Mouse (Mus musculus) thymus, postnatal 10 days (tissue): Measurements from ENCODE around the gene Ubiad1.

Source experiments
- DNase-seq, 2 experiments: peaks; one replicate each; pipeline ENCODE4 v3.0.0; 2021; ENCODE audit warnings: low spot score in 2 of 2

The Ubiad1 gene

DNA sequence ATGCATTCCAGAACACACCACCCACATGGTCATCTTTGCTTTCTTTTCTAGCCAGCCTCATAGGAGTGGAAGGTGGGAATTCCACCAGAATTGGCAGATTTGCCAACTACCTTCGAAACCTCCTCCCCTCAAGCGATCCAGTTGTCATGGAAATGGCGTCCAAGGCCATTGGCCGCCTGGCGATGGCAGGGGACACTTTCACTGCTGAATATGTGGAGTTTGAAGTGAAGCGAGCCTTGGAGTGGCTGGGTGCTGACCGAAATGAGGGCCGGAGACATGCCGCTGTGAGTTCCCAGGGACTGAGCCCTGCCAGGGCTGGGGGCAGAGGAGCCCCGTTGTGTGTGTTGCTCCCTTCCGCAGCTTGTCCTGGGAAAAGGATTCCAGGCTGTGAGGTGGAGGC is 9.1 kb upstream of the Ubiad1 start:
- no peak for DNase-seq

- no peak for DNase-seq
These were observed 4.3 kb upstream of the Ubiad1 start for GRCm38 (mm10) chr4:148448853-148449245.

DNA sequence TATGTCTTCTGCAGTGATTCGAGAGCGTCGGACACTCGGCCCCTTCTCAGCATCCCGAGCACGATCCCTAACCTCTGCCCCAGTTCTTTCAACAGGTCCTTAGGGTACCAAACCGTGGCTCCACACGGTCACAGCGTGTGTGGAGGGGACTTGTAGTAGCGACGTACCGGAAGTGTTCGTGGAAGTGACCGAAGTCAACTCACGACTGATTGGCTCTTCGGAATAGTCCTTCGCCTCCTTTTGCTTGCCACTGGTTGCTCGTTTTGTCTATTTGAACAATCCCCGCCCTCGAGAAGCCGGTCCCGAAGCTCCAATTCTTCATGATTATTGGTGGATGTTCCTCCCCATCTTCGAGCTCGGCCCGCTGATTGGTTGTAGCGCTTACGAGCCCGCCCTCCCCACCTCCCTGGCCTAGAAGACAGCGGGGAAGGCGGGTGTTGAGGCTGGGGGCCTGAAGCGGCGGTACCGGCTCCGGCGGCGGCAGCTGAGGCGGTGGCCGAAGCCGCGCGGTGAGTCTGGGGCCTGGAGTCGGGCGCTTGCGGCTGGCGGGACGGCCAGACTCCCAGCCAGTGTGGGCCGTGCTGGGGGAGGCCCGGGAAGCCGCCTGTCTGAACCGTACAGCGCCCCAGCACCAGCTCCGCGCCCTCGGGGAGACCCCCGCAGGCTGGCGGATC is 3.7 kb upstream of the Ubiad1 start, which contains the start of gene Mtor:
Mtor (plus strand) TSS at position 433 of the 674 bp plus-strand sequence.
- DNase-seq: peak; percentile 90 to 94

- no peak for DNase-seq
These were observed 2.0 kb downstream of the Ubiad1 start for GRCm38 (mm10) chr4:148442598-148442997.

DNA sequence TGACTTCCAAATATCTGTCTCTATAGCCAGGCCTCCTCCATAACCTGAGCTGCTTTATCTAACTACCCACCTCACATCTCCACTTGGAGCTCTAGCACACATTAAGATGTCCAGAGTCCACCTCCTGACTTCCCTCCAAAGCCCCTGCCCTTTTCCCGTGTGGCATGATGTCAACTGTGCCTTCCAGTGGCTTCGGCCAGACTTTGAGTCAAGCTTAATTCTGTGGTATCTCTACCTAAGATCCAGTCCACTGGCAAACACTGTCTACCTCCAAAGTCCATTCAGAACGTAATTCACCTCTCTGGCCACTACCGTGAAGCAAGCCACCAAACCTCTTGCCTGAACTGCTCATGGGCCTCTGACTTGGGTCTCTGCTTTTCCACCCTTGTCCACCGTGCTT is 2.6 kb downstream of the Ubiad1 start:
- no peak for DNase-seq

DNA sequence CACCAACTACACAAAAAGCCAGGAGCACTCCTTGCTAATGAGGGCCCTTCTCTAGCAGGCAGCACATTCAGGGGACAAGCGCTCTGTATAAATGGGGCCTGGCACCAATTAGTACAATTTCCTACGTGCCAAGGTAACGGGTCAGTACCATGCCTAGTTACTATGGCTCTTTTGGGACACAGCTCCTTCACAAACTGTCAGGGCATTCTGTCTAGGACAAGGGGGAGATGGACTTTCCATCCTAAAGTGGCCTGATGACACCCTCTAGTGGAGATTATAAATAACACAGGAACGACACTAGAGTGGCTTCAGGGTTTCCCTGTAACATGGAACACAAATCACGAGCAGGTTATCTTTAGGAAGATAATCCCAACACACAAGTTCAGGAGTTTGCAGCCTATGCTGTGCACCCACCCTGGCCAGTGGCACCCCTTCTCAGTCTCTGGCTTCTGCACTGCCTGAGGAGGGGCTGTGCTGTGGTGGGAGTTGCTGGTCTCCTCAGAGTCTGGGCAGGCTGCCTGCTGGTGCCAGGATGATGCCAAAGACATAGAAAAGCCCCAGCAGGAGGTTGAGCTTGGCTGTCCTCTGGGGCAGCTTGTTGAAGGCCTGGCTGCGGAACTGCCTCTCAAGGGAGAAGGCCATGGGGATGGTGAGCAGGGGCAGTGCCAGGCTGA is 8.8 kb downstream of the Ubiad1 start:
- no peak for DNase-seq

DNA sequence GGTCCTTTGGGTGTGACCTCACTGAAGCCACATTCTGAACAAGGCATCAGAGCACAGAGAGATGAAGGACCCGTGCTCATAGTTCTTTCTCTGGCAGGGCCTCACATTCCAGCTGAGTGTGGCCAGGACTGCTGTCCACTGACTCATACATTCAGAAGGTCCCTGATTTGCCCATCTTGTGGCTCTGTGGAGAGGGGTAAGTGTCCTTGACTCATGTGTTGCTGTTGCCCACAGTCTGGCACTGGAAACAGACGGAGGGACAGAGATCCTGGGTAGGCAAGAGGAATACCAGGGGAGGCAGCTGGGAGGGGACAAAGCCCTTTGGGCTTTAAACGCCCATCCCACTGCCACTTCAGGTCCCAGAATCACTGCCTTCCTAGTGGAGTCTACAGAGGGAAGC is 9.5 kb downstream of the Ubiad1 start:
- DNase-seq: no peak

- no peak for DNase-seq
These were observed 10.0 kb downstream of the Ubiad1 start for GRCm38 (mm10) chr4:148434554-148434953.

DNA sequence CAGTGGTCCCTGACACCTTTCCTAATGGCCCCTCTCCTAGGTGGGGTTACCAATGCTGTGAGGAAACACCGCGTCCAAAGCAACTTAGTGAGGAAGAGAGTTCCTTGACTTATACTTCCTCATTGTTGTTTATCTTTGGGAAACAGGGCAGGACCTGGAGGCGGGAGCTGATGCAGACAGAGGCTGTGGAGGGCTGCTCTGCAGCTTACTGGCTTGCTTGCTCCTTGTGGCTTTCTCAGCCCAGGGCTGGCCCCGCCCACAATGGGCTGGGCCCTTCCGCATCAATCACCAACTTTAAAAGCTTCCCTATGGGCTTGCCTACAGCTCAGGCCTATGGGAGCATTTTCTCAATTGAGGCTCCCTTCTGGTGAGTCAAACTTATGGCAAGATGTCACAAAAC is 10.8 kb downstream of the Ubiad1 start:
- no peak for DNase-seq

GRCm38 (mm10) chr4:148433336-148433735 is 11.2 kb downstream of the Ubiad1 start:
- DNase-seq: no peak

DNA sequence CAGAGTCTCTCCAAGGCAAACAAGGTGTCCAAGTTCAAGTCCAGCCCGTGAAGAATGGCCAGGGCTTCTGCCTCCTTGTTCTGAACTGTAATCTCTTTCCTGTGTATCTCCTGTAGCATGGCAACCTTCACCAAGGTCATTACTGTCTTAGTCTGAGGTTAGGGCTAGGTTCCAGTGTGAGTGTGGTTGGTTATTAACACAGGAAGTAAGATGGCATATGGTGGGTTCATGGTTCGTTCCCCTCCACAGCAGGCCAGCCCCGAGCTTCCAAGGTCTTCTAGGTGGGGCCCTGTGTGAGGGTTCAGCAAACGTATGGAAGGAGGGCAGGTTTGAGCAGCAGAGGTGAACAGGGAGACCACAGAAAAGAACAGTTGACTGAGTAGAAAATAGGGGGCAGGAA is 12.1 kb downstream of the Ubiad1 start:
- no peak for DNase-seq

DNA sequence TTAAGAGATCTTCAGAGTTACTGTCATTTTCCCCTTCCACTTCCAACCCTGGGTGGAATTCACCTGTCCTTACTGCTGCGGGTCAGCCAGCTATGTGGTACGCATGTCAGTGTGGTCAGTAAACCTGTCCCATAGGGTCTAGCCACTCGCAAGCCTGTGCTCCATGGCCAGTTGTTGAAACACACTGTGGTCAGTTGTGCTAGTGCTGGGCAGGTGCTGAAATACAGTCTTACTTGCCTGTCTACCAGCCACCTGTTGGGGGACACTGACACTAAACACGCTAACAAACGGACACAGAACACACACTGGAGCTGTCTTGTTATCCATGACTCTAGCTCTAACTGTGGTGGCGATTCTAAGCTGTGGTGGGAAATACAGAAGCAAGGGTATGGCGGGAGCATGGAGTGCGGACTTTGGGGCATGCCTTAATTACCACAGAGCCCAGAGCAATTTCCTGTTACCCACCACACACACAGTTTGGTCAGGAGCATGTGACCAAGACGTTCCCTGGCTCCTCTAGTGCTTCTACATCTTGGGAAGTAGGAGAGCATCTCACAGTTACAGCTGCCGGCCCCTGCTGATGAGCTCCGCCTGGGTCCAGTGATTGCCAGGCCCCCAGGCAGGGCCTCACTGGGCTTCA is 13.6 kb downstream of the Ubiad1 start:
- DNase-seq: no peak

GRCm38 (mm10) chr4:148429686-148430085 is 14.9 kb downstream of the Ubiad1 start:
- DNase-seq: peak; percentile 14 to 77

- DNase-seq: no peak
These were observed 15.4 kb downstream of the Ubiad1 start for GRCm38 (mm10) chr4:148429121-148429520.

DNA sequence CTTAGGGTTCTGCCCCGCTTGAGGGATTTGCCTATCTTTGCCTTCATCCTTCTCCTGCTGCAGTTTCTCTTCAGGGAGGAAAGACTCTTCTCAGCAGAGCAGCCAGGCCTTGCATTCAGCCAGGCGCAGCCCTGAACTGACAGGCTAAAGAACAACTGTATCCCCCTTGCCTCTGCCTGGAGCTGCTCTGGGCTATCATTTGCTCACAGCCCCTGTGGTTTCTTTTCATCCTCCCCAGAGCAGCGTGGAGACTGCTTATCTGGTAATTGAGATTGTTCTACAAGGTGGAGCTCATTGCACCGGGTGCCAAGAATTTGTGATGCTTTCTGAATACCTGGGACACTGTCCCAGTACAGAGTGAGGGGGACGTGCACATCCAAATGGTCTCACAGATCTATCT is 16.0 kb downstream of the Ubiad1 start:
- no peak for DNase-seq

DNA sequence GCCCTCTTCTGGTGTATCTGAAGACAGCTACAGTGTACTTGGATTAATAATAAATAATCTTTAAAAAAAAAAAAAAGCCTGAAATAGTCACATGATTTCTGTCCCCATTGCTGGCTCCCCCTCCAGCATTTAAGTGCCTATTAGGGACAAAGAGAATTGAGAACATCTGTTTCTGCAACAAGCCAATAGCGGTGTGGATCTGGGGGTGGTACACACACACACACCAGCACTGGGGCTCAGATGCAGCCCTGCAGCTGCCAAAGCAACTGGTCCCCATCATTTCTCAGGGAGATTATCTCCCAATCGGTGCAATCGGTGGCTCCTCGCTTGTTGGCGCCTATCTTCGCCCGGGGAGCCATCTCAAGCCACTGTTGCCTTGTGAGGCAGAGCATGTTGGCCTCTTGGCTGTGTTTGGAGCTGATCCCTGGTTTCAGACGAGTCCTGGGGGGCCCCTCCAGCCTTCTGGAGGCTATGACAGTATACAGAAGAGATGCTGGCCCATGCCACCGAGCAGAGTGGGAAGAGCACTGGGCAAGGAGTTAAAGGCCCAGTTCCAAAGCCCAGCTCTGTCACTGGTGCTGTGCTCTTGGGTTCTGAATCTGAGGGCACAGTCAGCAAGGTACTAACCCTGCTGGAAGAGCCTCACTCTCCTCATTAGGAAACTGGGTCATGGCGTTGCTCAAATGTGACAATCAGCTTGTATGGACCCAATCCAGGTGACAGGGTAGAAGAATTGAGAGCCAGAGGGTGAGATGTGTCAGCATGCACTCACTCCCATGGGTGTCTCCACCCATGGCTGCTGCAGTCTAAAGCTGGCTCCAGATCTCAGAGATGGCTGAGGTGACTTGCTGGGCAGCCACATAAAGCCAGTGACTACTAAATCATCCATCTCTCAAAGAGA is 17.4 kb downstream of the Ubiad1 start:
- DNase-seq: no peak

- DNase-seq: no peak
These were observed 27.0 kb downstream of the Ubiad1 start for GRCm38 (mm10) chr4:148417559-148417958.

- DNase-seq: no peak
These were observed 27.5 kb downstream of the Ubiad1 start for GRCm38 (mm10) chr4:148417074-148417526.

DNA sequence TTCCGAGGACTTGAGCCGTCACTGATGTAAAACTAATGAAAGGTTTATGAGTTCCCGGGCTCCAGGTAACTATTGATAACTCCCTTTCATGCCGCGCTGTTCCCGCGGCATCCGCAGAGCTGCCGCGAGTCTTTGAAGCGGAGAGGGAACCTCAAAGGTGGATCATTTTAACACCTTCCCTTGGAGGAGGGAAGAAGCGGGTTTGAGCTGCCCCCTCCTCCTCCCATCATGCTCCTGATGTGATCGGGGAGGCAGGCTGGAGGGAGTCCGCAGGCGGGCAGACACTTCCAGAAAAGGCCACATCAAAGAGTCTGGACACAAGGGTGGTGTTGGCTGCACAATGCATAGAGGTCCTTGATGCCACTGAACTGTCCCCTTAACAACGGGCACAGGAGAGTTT is 29.0 kb downstream of the Ubiad1 start:
- DNase-seq: no peak

- no peak for DNase-seq
These were observed 36.2 kb downstream of the Ubiad1 start for GRCm38 (mm10) chr4:148408256-148408975.

- no peak for DNase-seq
These were observed 39.2 kb downstream of the Ubiad1 start for GRCm38 (mm10) chr4:148405255-148405788.
